Mouse (Mus musculus): ENCODE measurements around the gene Rbm7. TPM values are rescaled to one million over a fixed set of nuclear protein-coding genes. Genes with fewer than 3 reads are reported as not detected.

The Rbm7 gene
- 31.0 and 38.1 TPM in 2 replicates for polyA plus RNA-seq (2012; ENCODE audit: low replicate concordance)

GRCm38 (mm10) chr9:48494817-48495547, at the start of gene Rbm7, which contains the start of gene Gm5617:
Rbm7 (minus strand) TSS chr9:48495299.
Gm5617 (plus strand) TSS chr9:48495442.

GRCm38 (mm10) chr9:48480411-48481213, 14.5 kb downstream of the Rbm7 start, which contains the start of gene Rexo2:
Rexo2 (minus strand) TSS chr9:48480623.

Other genes with a start within 250 kb of the Rbm7 start
- 1.8 and 8.4 TPM in 2 replicates for gene Nxpe2, start 141.8 kb downstream of the Rbm7 start, polyA plus RNA-seq (2012; ENCODE audit: low replicate concordance)
- 68.6 and 105 TPM in 2 replicates for gene Rexo2, start 14.7 kb downstream of the Rbm7 start, polyA plus RNA-seq (2012; ENCODE audit: low replicate concordance)
- 34.2 and 60.5 TPM in 2 replicates for gene Gm5617, start 143 bp upstream of the Rbm7 start, polyA plus RNA-seq (2012; ENCODE audit: low replicate concordance)
- gene Nnmt, start 109.9 kb upstream of the Rbm7 start, polyA plus RNA-seq (2012; ENCODE audit: low replicate concordance): not detected in 2 replicates